Mouse (Mus musculus) lung, embryonic 14.5 days (tissue): Measurements from ENCODE around the gene Med13l. TPM values are rescaled to one million over a fixed set of nuclear protein-coding genes. Genes with fewer than 3 reads are reported as not detected.
"Not testable (repeated sequence)": the region's sequence is repeated elsewhere in the genome, so short reads cannot be mapped to it uniquely, and the experiment has no call there.

ENCODE experiments used
- ATAC-seq: fragments of 200-750 bp; cut with Nextera tagmentation; 2 replicates; pipeline ENCODE4 v1.8.0; 2017; ENCODE audit warnings: mild to moderate bottlenecking, moderate TSS enrichment, moderate library complexity; ENCODE audit not compliant: insufficient read depth
- DNase-seq: peaks from one replicate; pipeline ENCODE4 v3.0.0-alpha.2; 2015
- H3K27ac ChIP-seq: fragments of 300-500 bp; sonication (generic); 2 replicates; pipeline ENCODE4 v1.5.1; 2014; ENCODE audit warnings: low read depth, mild to moderate bottlenecking, moderate library complexity
- H3K27me3 ChIP-seq: fragments of 300-500 bp; sonication (generic); 2 replicates; pipeline ENCODE4 v1.6.1; 2014; ENCODE audit warnings: low read length, control low read depth; ENCODE audit not compliant: insufficient read depth
- H3K36me3 ChIP-seq: fragments of 300-500 bp; sonication (generic); 2 replicates; pipeline ENCODE4 v1.6.1; 2014; ENCODE audit warnings: control low read depth; ENCODE audit not compliant: insufficient read depth
- H3K4me1 ChIP-seq: fragments of 300-500 bp; sonication (generic); 2 replicates; pipeline ENCODE4 v1.6.1; 2014; ENCODE audit warnings: antibody characterized with exemption, control low read depth; ENCODE audit not compliant: insufficient read depth
- H3K4me2 ChIP-seq: fragments of 300-500 bp; sonication (generic); 2 replicates; pipeline ENCODE4 v1.6.1; 2014; ENCODE audit warnings: mild to moderate bottlenecking
- H3K4me3 ChIP-seq: fragments of 300-500 bp; sonication (generic); 2 replicates; pipeline ENCODE4 v1.5.1; 2014; ENCODE audit warnings: low read depth, low read length
- H3K9ac ChIP-seq: fragments of 300-500 bp; sonication (generic); 2 replicates; pipeline ENCODE4 v1.6.1; 2014
- H3K9me3 ChIP-seq: fragments of 300-500 bp; sonication (generic); 2 replicates; pipeline ENCODE4 v1.6.1; 2016; ENCODE audit warnings: low read depth, low read length, control low read depth
- CTCF ChIP-seq: IDR thresholded peaks from 2 replicates; pipeline ENCODE4 v1.5.1; 2016; ENCODE audit warnings: antibody characterized with exemption, low read depth
- WGBS: fragments of 180-500 bp; shearing (Covaris S2); extraction: QIAGEN DNeasy Blood & Tissue Kit; methylation state at CpG from one replicate; pipeline ENCODE4 v1.1.7; 2014; 5-methylcytosine and 5-hydroxymethylcytosine counted together
- polyA plus RNA-seq: library from polyadenylated mRNA; unstranded; fragments of >200 nt; fragmentation: Nextera tagmentation; extraction: Ambion mirVana; gene quantifications from 2 replicates; pipeline ENCODE4 v1.2.1, GENCODE M21; 2014

Med13l gene
- polyA plus RNA-seq, 1 experiment from 2014 or later, result 14.1 TPM

GRCm38 (mm10) chr5:118650007-118650548, 89.6 kb downstream of the Med13l start:
- ATAC-seq (no peak; the same call in 1 of the 2 replicates), DNase-seq (peak; percentile 61)
- no peak for TF ChIP-seq CTCF
- Histone ChIP-seq H3K27me3 (no peaks in the 10 kb centered on the region), H3K36me3 (no peaks in the 10 kb centered on the region), H3K4me2 (no peak overlapping the region), H3K4me3 (no peak overlapping the region), H3K9me3 (no peaks in the 10 kb centered on the region), H3K4me1 (peaks cover 18% of the 10 kb centered on the region), H3K9ac (no peak overlapping the region), H3K27ac (peak overlapping the region; percentile 50; the same call in 1 of the 2 replicates)
- WGBS, result 54% methylated on average over 4 of the region's 4 CpGs

- Histone ChIP-seq H3K36me3 (no peaks in the 10 kb centered on the region), H3K27me3 (no peaks in the 10 kb centered on the region), H3K9ac (no peak overlapping the region), H3K4me2 (no peak overlapping the region), H3K4me3 (no peak overlapping the region), H3K27ac (no peak overlapping the region), H3K9me3 (no peaks in the 10 kb centered on the region), H3K4me1 (peaks cover 18% of the 10 kb centered on the region)
- TF ChIP-seq CTCF, result no peak
- ATAC-seq (no peak), DNase-seq (no peak)
- 48% methylated on average over 7 of the region's 7 CpGs for WGBS
Measured at GRCm38 (mm10) chr5:118650746-118651145, 90.3 kb downstream of the Med13l start.

GRCm38 (mm10) chr5:118652611-118653010, 92.1 kb downstream of the Med13l start:
- TF ChIP-seq CTCF, result no peak
- no peak for ATAC-seq
- H3K27ac ChIP-seq, result no peak overlapping the region
- H3K9me3 ChIP-seq, result no peaks in the 10 kb centered on the region
- H3K36me3 ChIP-seq, result no peaks in the 10 kb centered on the region
- 90% methylated on average over 8 of the region's 8 CpGs for WGBS
- DNase-seq, result no peak
- peaks cover 9% of the 10 kb centered on the region for H3K4me1 ChIP-seq
- no peak overlapping the region for H3K4me2 ChIP-seq
- no peak overlapping the region for H3K4me3 ChIP-seq
- H3K9ac ChIP-seq, result no peak overlapping the region
- H3K27me3 ChIP-seq, result no peaks in the 10 kb centered on the region

GRCm38 (mm10) chr5:118653119-118653518, 92.6 kb downstream of the Med13l start:
- H3K9ac ChIP-seq, H3K4me3 ChIP-seq, H3K4me2 ChIP-seq, H3K9me3 ChIP-seq, H3K27ac ChIP-seq, H3K36me3 ChIP-seq, H3K4me1 ChIP-seq, H3K27me3 ChIP-seq, ATAC-seq, DNase-seq: not testable (repeated sequence)
- WGBS, result 87% methylated on average over 4 of the region's 5 CpGs

GRCm38 (mm10) chr5:118654599-118654998, 94.1 kb downstream of the Med13l start:
- no peaks in the 10 kb centered on the region for H3K27me3 ChIP-seq
- H3K4me2 ChIP-seq, result no peak overlapping the region
- H3K4me3 ChIP-seq, result no peak overlapping the region
- H3K27ac ChIP-seq, result no peak overlapping the region
- H3K9ac ChIP-seq, result no peak overlapping the region
- no peak for ATAC-seq
- H3K4me1 ChIP-seq, result peaks cover 8% of the 10 kb centered on the region
- no peak for DNase-seq
- no peak for TF ChIP-seq CTCF
- WGBS, result 60% methylated on average over 11 of the region's 11 CpGs
- no peaks in the 10 kb centered on the region for H3K36me3 ChIP-seq
- H3K9me3 ChIP-seq, result no peaks in the 10 kb centered on the region

- TF ChIP-seq CTCF, result peak; percentile 66
- ATAC-seq, result 0 out of 2 replicates have a peak, but pooled peaks have one; percentile 39
- DNase-seq, result peak; percentile 80
- 30% methylated on average over 2 of the region's 2 CpGs for WGBS
- H3K27me3 ChIP-seq, result no peaks in the 10 kb centered on the region
- H3K36me3 ChIP-seq, result no peaks in the 10 kb centered on the region
- H3K27ac ChIP-seq, result no peak overlapping the region
- H3K4me2 ChIP-seq, result no peak overlapping the region
- H3K9ac ChIP-seq, result no peak overlapping the region
- H3K4me1 ChIP-seq, result peaks cover 8% of the 10 kb centered on the region; the same call in 1 of the 2 replicates
- H3K4me3 ChIP-seq, result no peak overlapping the region
- no peaks in the 10 kb centered on the region for H3K9me3 ChIP-seq
Measured at GRCm38 (mm10) chr5:118655025-118655424, 94.5 kb downstream of the Med13l start.

GRCm38 (mm10) chr5:118655428-118655827, 94.9 kb downstream of the Med13l start:
- Histone ChIP-seq H3K4me2 (no peak overlapping the region), H3K27me3 (no peaks in the 10 kb centered on the region), H3K9ac (no peak overlapping the region), H3K9me3 (no peaks in the 10 kb centered on the region), H3K36me3 (no peaks in the 10 kb centered on the region), H3K27ac (no peak overlapping the region), H3K4me3 (no peak overlapping the region), H3K4me1 (peaks cover 8% of the 10 kb centered on the region; the same call in 1 of the 2 replicates)
- DNase-seq (no peak), ATAC-seq (no peak)
- 42% methylated on average over 7 of the region's 7 CpGs for WGBS
- TF ChIP-seq CTCF, result peak; percentile 21; the same call in 1 of the 2 replicates

- ATAC-seq (no peak), DNase-seq (no peak)
- Histone ChIP-seq H3K27ac (peak overlapping the region; percentile 30; the same call in 1 of the 2 replicates), H3K9me3 (no peaks in the 10 kb centered on the region), H3K36me3 (no peaks in the 10 kb centered on the region), H3K27me3 (no peaks in the 10 kb centered on the region), H3K4me2 (no peak overlapping the region), H3K4me1 (peaks cover 4% of the 10 kb centered on the region; the same call in 1 of the 2 replicates), H3K4me3 (no peak overlapping the region), H3K9ac (no peak overlapping the region)
- no peak for TF ChIP-seq CTCF
- 63% methylated on average over 6 of the region's 6 CpGs for WGBS
Measured at GRCm38 (mm10) chr5:118655966-118656365, 95.5 kb downstream of the Med13l start.
